Mouse (Mus musculus): ENCODE results near the gene Tmed10.

DNA sequence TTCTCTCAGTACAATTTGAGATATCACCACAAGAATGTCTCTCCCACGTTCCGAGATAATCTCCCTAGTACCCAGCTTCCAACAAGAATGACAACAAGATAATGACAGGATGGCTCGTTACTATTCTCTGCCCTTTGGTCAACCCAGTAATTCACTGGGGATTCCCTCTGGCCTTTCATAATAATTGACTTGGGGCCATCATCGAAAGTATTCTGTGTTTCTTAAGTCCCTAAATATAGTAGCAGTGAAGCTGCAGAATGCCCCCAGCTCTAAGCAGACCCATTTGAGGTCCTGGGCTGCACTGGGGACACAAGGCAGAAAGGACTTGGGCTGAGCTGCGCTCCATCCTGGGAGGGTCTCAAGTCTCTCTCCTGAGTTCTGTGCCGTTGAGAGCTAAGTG lies 82.4 kb downstream of the Tmed10 start:
- TF ChIP-seq CTCF (IDR thresholded peaks at IDR 0.05; ENCODE audit: borderline replicate concordance, extremely low read depth, insufficient read depth, insufficient read length), result no peak
- no peak for TF ChIP-seq POLR2A (IDR thresholded peaks at IDR 0.05; ENCODE audit: borderline replicate concordance, extremely low read depth, insufficient read depth, insufficient read length, poor library complexity, severe bottlenecking)
